ENCODE assay signal across 8 mouse cellular contexts in genomic region chr1:93478586-93479475, GRCm38 (mm10). TPM values are rescaled to one million over a fixed set of nuclear protein-coding genes. Genes with fewer than 3 reads are reported as not detected.
DNase-seq lines count a peak whose midpoint lies in the region; ATAC-seq and TF ChIP-seq lines count a peak whose summit lies in the region.

Gene Hdlbp (minus strand): TSS chr1:93478815.

- peaks cover 41% of the 10 kb centered on the region for H3K4me1 ChIP-seq in G1E (ENCODE audit: insufficient read depth, low read depth, low read length)
- H3K4me1 ChIP-seq in forebrain, embryonic 16.5 days (replicated peaks; ENCODE audit: control insufficient read depth, insufficient read depth, low read length): peaks cover 8% of the 10 kb centered on the region
- peaks cover 5% of the 10 kb centered on the region for H3K4me1 ChIP-seq in lung, embryonic 14.5 days (ENCODE audit: insufficient read depth)
- no peaks in the 10 kb centered on the region for H3K4me1 ChIP-seq in olfactory bulb, adult 2 months (ENCODE audit: control insufficient read depth, insufficient read depth, low read length)
- no peaks in the 10 kb centered on the region; the same call in 1 of the 2 replicates for H3K4me1 ChIP-seq in thymus, adult 2 months (replicated peaks; ENCODE audit: control insufficient read depth, insufficient read depth, low read length)

- peak; percentile 95 for DNase-seq in G1E (ENCODE audit: low spot score)
- DNase-seq in cerebellum, adult 18-20 months: peak; percentile 99
- DNase-seq in heart, postnatal 36 days: peak; percentile 99
- peak; percentile 99 to 100 for DNase-seq in layer of hippocampus, adult 2 months (ENCODE audit: low spot score in 2 of 2)
- DNase-seq in lung, embryonic 14.5 days: peak; percentile 99
- peak; percentile 99 for DNase-seq in thymus, adult 2 months

- no peak for TF ChIP-seq CTCF in G1E (IDR thresholded peaks at IDR 0.05; ENCODE audit: low read depth, low read length)
- TF ChIP-seq CTCF in layer of hippocampus, adult 2 months (conservative IDR thresholded peaks at IDR 0.05): no peak
- TF ChIP-seq CTCF in lung, embryonic 14.5 days (IDR thresholded peaks at IDR 0.05; ENCODE audit: low read depth): no peak
- no peak for TF ChIP-seq CTCF in olfactory bulb, adult 2 months (IDR thresholded peaks at IDR 0.05; ENCODE audit: insufficient read depth, low read depth, low read length)
- TF ChIP-seq CTCF in thymus, adult 2 months (IDR thresholded peaks at IDR 0.05; ENCODE audit: borderline replicate concordance, control insufficient read depth, extremely low read depth, insufficient read depth, low read length, poor library complexity): no peak

- H3K4me2 ChIP-seq in forebrain, embryonic 16.5 days (ENCODE audit: low read length): peak within 1 kb of the TSS; percentile 66
- peak within 1 kb of the TSS; percentile 70 for H3K4me2 ChIP-seq in lung, embryonic 14.5 days

- intact Hi-C loops in heart, postnatal 36 days (cut with DNase I): loop anchor here (1.0 to 2.0 kb wide), 3 partner anchors 28 to 276 kb away; no protein-coding TSS in a partner anchor

- H3K4me3 ChIP-seq in G1E (ENCODE audit: low read depth, low read length): peak within 1 kb of the TSS; percentile 88
- peak within 1 kb of the TSS; percentile 86 for H3K4me3 ChIP-seq in forebrain, embryonic 16.5 days (replicated peaks; ENCODE audit: low read length)
- peak within 1 kb of the TSS; percentile 95 for H3K4me3 ChIP-seq in layer of hippocampus, adult 2 months
- peak within 1 kb of the TSS; percentile 81 for H3K4me3 ChIP-seq in lung, embryonic 14.5 days (ENCODE audit: low read depth, low read length)
- H3K4me3 ChIP-seq in olfactory bulb, adult 2 months (ENCODE audit: insufficient read depth, low read depth, low read length): peak within 1 kb of the TSS; percentile 83
- H3K4me3 ChIP-seq in thymus, adult 2 months (ENCODE audit: control insufficient read depth, insufficient read depth, low read length): peak within 1 kb of the TSS; percentile 88

- peak within 1 kb of the TSS; percentile 92 for H3K27ac ChIP-seq in forebrain, embryonic 16.5 days (ENCODE audit: low read length)
- H3K27ac ChIP-seq in layer of hippocampus, adult 2 months: peak within 1 kb of the TSS; percentile 99
- peak within 1 kb of the TSS; percentile 93 for H3K27ac ChIP-seq in lung, embryonic 14.5 days (ENCODE audit: low read depth)
- peak within 1 kb of the TSS; percentile 91 for H3K27ac ChIP-seq in olfactory bulb, adult 2 months (ENCODE audit: insufficient read depth, low read depth, low read length)
- H3K27ac ChIP-seq in thymus, adult 2 months (ENCODE audit: control insufficient read depth, insufficient read depth, low read length): peak within 1 kb of the TSS; percentile 85

- peaks cover 27% of the 10 kb centered on the region for H3K36me3 ChIP-seq in G1E (replicated peaks)
- H3K36me3 ChIP-seq in forebrain, embryonic 16.5 days (ENCODE audit: control insufficient read depth, insufficient read depth): no peaks in the 10 kb centered on the region
- no peaks in the 10 kb centered on the region for H3K36me3 ChIP-seq in lung, embryonic 14.5 days (ENCODE audit: insufficient read depth)
- no peaks in the 10 kb centered on the region for H3K36me3 ChIP-seq in thymus, adult 2 months (ENCODE audit: control insufficient read depth, insufficient read depth, low read length)

- ATAC-seq in G1E (ENCODE audit: extremely low read depth, insufficient number of reproducible peaks, low FRiP score, poor library complexity, severe bottlenecking): peak; percentile 73
- peak; percentile 92 for ATAC-seq in forebrain, embryonic 16.5 days
- peak; percentile 93 for ATAC-seq in lung, embryonic 14.5 days (ENCODE audit: insufficient read depth)

- no peaks in the 10 kb centered on the region for H3K27me3 ChIP-seq in G1E (ENCODE audit: insufficient read depth, low read length)
- no peaks in the 10 kb centered on the region for H3K27me3 ChIP-seq in forebrain, embryonic 16.5 days (replicated peaks; ENCODE audit: control insufficient read depth, insufficient read depth, low read length)
- H3K27me3 ChIP-seq in lung, embryonic 14.5 days (ENCODE audit: insufficient read depth, low read length): no peaks in the 10 kb centered on the region
- H3K27me3 ChIP-seq in thymus, adult 2 months (ENCODE audit: control insufficient read depth, insufficient read depth, low read length): no peaks in the 10 kb centered on the region

- H3K9me3 ChIP-seq in G1E (replicated peaks): no peaks in the 10 kb centered on the region
- no peaks in the 10 kb centered on the region for H3K9me3 ChIP-seq in forebrain, embryonic 16.5 days (ENCODE audit: control insufficient read depth, low read length)
- H3K9me3 ChIP-seq in lung, embryonic 14.5 days (ENCODE audit: low read depth, low read length): no peaks in the 10 kb centered on the region

- TF ChIP-seq POLR2A in olfactory bulb, adult 2 months (IDR thresholded peaks at IDR 0.05; ENCODE audit: insufficient read depth, low read depth, low read length): no peak
- 0 out of 2 replicates have a peak, but pooled peaks have one; percentile 36 for TF ChIP-seq POLR2A in thymus, adult 2 months (IDR thresholded peaks at IDR 0.05; ENCODE audit: control insufficient read depth, extremely low read depth, insufficient read depth, low read length, poor library complexity)

- under 1% methylated on average over 71 of the region's 74 CpGs for WGBS in forebrain, embryonic 16.5 days
- WGBS in lung, embryonic 14.5 days: under 1% methylated on average over 74 of the region's 74 CpGs
- WGBS in olfactory bulb, adult 2 months: under 1% methylated on average over 74 of the region's 74 CpGs
- under 1% methylated on average over 73 of the region's 74 CpGs for WGBS in thymus, adult 2 months

- H3K9ac ChIP-seq in forebrain, embryonic 16.5 days (replicated peaks; ENCODE audit: low read depth, low read length): peak within 1 kb of the TSS; percentile 88
- peak within 1 kb of the TSS; percentile 82 for H3K9ac ChIP-seq in lung, embryonic 14.5 days

RNA-seq across cellular contexts. Expression of gene Hdlbp, which starts in this region (rescaled TPM):
- total RNA-seq in G1E (2014; fragmentation: Nextera tagmentation) (470 and 482 TPM in 2 replicates), G1E (2017) (116 and 144 TPM in 2 replicates)
- polyA plus RNA-seq in G1E (2012): 57.5 and 62.1 TPM in 2 replicates
- 61.6 and 62.8 TPM in 2 replicates for polyA plus RNA-seq in forebrain, embryonic 16.5 days (2015; fragmentation: Nextera tagmentation; extraction: Ambion mirVana)
- total RNA-seq in heart, postnatal 36 days (2021): 100 to 1,000 TPM; 568 to 579 TPM
- 100 to 1,000 TPM; 137 to 148 TPM for total RNA-seq in layer of hippocampus, adult 2 months (2021)
- 153 and 160 TPM in 2 replicates for polyA plus RNA-seq in lung, embryonic 14.5 days (2014; fragmentation: Nextera tagmentation; extraction: Ambion mirVana)
- 122 TPM in 1 of 2 replicates, not detected in the other for polyA plus RNA-seq in olfactory bulb, adult 2 months (2012; ENCODE audit: insufficient read depth, insufficient read length, low replicate concordance, missing spikeins)
- 52.3 and 53.4 TPM in 2 replicates for polyA plus RNA-seq in thymus, adult 2 months (2012; rRNA removed)

Comparison
In these comparisons a context has a peak if more than half of its experiments do, and no peak if none do; other contexts are left out.
1. Peak in every context shown above with its lines: DNase-seq, ATAC-seq, H3K4me3 ChIP-seq and H3K27ac ChIP-seq.